Mouse (Mus musculus) stomach, embryonic 15.5 days (tissue): Measurements from ENCODE around the gene Prkcb. TPM values are rescaled to one million over a fixed set of nuclear protein-coding genes. Genes with fewer than 3 reads are reported as not detected.
A peak's percentile ranks its signal among the peaks of the same experiment; 100 is the strongest.

Experiments
- ATAC-seq: fragments of 200-750 bp; cut with Nextera tagmentation; 2 replicates; pipeline ENCODE4 v1.8.0; 2017; ENCODE audit warnings: low read depth, moderate number of reproducible peaks, moderate TSS enrichment; ENCODE audit not compliant: insufficient read depth, low FRiP score
- H3K27ac ChIP-seq: fragments of 300-500 bp; sonication (generic); 2 replicates; pipeline ENCODE4 v1.5.1; 2015; ENCODE audit warnings: mild to moderate bottlenecking, inconsistent platforms
- H3K27me3 ChIP-seq: fragments of 300-500 bp; sonication (generic); replicated peaks from 2 replicates; pipeline ENCODE4 v1.6.1; 2015; ENCODE audit warnings: inconsistent platforms
- H3K36me3 ChIP-seq: fragments of 300-500 bp; sonication (generic); 2 replicates; pipeline ENCODE4 v1.6.1; 2015; ENCODE audit warnings: inconsistent platforms
- H3K4me1 ChIP-seq: fragments of 300-500 bp; sonication (generic); 2 replicates; pipeline ENCODE4 v1.6.1; 2015; ENCODE audit warnings: inconsistent platforms
- H3K4me2 ChIP-seq: fragments of 300-500 bp; sonication (generic); 2 replicates; pipeline ENCODE4 v1.6.1; 2015; ENCODE audit warnings: mild to moderate bottlenecking, inconsistent platforms
- H3K4me3 ChIP-seq: fragments of 300-500 bp; sonication (generic); replicated peaks from 2 replicates; pipeline ENCODE4 v1.5.1; 2015; ENCODE audit warnings: inconsistent platforms
- H3K9ac ChIP-seq: fragments of 300-500 bp; sonication (generic); 2 replicates; pipeline ENCODE4 v1.6.1; 2015; ENCODE audit warnings: inconsistent platforms
- H3K9me3 ChIP-seq: fragments of 300-500 bp; sonication (generic); 2 replicates; pipeline ENCODE4 v1.6.1; 2016; ENCODE audit warnings: inconsistent platforms
- WGBS: fragments of 180-500 bp; shearing (Covaris S2); methylation state at CpG from one replicate; pipeline ENCODE4 v1.1.7; 2015; 5-methylcytosine and 5-hydroxymethylcytosine counted together
- polyA plus RNA-seq: library from polyadenylated mRNA; unstranded; fragments of >200 nt; fragmentation: Nextera tagmentation; extraction: Ambion mirVana; gene quantifications from 2 replicates; pipeline ENCODE4 v1.2.1, GENCODE M21; 2015

Prkcb gene
- polyA plus RNA-seq, 1 experiment from 2014 or later = 14.3 TPM

DNA sequence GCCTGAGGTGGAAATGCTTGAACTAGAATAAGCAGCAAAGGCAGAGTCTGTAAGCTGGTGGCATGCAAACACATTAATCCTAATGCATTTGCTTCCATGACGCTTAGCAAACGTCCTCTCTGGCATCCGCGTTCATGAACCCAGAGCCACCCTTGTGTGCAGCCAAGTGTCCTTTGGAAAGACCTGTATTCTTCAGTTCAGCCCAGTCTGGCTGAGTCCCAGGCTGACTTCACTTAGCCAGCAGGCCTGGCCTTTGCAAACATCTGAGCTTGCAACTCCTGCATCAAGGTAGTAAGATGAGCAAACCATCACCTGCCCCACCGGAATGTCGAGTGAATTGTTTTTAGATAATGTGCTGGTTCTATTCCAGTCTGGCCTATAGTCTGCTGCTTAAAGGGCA lies 126.1 kb downstream of the Prkcb start:
- 55% methylated on average over 6 of the region's 6 CpGs for WGBS

DNA sequence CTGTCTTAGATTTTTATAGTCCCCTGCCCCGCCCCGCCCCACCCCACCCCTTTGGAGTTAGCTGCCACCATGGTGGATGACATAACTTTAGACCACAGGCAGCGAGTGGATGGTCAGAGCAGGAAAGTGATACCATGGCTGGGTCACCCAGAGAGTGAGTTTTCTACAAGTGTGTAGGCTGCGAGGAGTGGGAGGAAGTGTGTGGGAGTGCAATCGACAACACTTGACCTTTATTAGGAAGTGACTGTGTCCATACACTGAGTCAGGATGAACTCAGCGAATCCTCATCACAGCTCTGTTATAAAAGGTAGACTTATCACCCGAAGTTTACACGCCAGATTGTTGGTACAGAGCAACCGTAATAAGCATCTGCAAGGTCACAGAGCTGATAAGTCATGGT lies 126.8 kb downstream of the Prkcb start:
- Histone ChIP-seq H3K27me3 (no peaks in the 10 kb centered on the region), H3K9me3 (no peaks in the 10 kb centered on the region), H3K27ac (no peak overlapping the region), H3K4me2 (no peak overlapping the region), H3K9ac (no peak overlapping the region), H3K4me3 (no peak overlapping the region), H3K4me1 (no peaks in the 10 kb centered on the region), H3K36me3 (no peaks in the 10 kb centered on the region)
- ATAC-seq = no peak
- WGBS = 71% methylated on average over 9 of the region's 9 CpGs

More for the DNA sequence above, 126.1 kb downstream of the Prkcb start:
- no peak overlapping the region for H3K4me2 ChIP-seq
- H3K4me3 ChIP-seq = no peak overlapping the region
- no peak overlapping the region for H3K9ac ChIP-seq
- no peaks in the 10 kb centered on the region for H3K27me3 ChIP-seq
- no peak overlapping the region for H3K27ac ChIP-seq
- H3K9me3 ChIP-seq = no peaks in the 10 kb centered on the region
- H3K36me3 ChIP-seq = no peaks in the 10 kb centered on the region
- ATAC-seq = no peak
- no peaks in the 10 kb centered on the region for H3K4me1 ChIP-seq

DNA sequence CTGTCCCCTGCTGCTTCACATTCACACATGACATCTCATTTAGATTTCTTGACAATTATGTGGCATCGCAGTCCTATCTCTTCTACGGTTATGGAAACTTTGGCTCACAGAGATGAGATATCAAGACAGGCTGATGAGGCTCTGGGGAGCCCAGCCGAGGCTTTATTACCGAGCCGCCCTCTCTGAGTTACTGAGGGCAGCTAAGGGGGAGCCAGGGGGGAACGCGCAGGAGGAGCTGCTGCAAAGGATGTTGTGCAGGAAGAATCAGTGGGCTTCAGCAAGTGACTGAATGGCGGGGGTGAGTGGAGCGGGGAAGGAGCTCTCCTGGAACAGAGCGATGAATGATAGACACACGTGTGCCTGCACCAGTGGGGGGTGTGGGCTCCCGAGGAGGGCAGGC lies 127.4 kb downstream of the Prkcb start:
- Histone ChIP-seq H3K9me3 (no peaks in the 10 kb centered on the region), H3K4me2 (no peak overlapping the region), H3K4me1 (no peaks in the 10 kb centered on the region), H3K27me3 (no peaks in the 10 kb centered on the region), H3K4me3 (no peak overlapping the region), H3K36me3 (no peaks in the 10 kb centered on the region), H3K9ac (no peak overlapping the region), H3K27ac (no peak overlapping the region)
- 65% methylated on average over 12 of the region's 12 CpGs for WGBS
- ATAC-seq = no peak

DNA sequence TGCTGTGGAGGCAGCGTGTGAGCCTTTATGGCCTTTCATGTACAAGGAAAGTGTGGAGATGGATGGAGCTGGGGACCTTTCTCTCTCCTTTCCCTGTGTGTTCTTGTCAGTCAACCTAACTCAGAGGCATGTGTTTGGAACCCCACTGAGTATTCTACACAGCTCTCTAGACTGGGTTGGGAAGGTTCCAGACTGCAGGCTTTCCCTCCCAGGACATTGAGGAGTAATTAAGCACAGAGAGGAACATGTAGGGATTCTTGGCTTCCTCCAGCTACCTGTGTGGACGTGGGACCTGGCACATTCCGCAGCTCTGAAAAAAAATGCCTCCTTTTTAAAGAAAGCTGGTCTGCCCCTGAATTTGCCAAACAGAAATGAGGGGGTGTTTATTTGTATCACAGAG lies 130.0 kb downstream of the Prkcb start:
- Histone ChIP-seq H3K4me2 (no peak overlapping the region), H3K4me3 (no peak overlapping the region), H3K4me1 (no peaks in the 10 kb centered on the region), H3K36me3 (no peaks in the 10 kb centered on the region), H3K9ac (no peak overlapping the region), H3K27me3 (no peaks in the 10 kb centered on the region), H3K27ac (no peak overlapping the region), H3K9me3 (no peaks in the 10 kb centered on the region)
- ATAC-seq = no peak
- WGBS = 76% methylated on average over 3 of the region's 3 CpGs

DNA sequence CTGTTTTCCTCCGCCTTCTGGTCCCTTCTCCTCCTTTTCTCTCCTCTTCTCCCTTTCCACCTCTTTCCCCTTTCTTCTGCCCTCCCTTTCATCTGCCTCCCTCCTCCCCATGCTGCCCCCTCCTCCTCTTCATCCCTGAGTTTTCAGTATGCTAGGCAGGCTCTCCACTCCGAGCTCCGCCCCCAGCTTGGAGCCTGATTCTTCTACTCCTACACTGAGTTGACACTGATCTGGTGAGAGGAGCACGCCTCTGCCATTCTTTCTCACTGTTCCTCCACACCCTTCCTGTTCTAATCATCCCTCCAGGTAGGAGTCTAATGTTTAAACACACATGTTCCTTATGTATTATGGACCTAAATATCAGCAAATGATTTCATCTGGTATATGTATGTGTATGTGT lies 135.3 kb downstream of the Prkcb start:
- no peaks in the 10 kb centered on the region for H3K4me1 ChIP-seq
- no peak for ATAC-seq

DNA sequence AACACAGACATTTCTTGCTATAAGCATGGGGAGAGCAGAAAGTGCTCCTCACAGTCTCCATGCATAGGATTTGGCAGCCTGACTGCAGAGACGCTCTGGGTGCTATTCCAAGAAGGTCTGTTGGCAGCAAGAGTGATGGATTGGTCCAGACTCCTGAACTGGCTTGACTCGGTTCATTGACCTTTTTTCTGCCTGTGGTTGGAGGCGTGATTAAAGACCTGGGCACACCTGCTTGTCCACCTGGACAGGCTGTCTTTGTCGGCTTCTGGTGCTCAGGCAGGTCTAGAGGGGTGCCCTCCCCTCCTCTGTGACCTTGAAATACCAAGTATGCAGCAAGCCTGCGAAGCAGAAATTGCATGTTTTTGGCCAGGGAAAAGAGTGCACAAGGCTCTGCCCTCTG lies 140.6 kb downstream of the Prkcb start:
- Histone ChIP-seq H3K9me3 (no peaks in the 10 kb centered on the region), H3K4me3 (no peak overlapping the region), H3K27ac (no peak overlapping the region), H3K4me1 (no peaks in the 10 kb centered on the region), H3K36me3 (no peaks in the 10 kb centered on the region), H3K9ac (no peak overlapping the region), H3K27me3 (no peaks in the 10 kb centered on the region), H3K4me2 (no peak overlapping the region)
- WGBS = 39% methylated on average over 5 of the region's 5 CpGs
- ATAC-seq = peak; percentile 43; the same call in 1 of the 2 replicates

More for the DNA sequence above, 135.3 kb downstream of the Prkcb start:
- Histone ChIP-seq H3K9me3 (no peaks in the 10 kb centered on the region), H3K27ac (no peak overlapping the region), H3K4me2 (no peak overlapping the region), H3K4me3 (no peak overlapping the region), H3K36me3 (no peaks in the 10 kb centered on the region), H3K27me3 (no peaks in the 10 kb centered on the region), H3K9ac (no peak overlapping the region)
- WGBS = 66% methylated on average over 4 of the region's 4 CpGs

DNA sequence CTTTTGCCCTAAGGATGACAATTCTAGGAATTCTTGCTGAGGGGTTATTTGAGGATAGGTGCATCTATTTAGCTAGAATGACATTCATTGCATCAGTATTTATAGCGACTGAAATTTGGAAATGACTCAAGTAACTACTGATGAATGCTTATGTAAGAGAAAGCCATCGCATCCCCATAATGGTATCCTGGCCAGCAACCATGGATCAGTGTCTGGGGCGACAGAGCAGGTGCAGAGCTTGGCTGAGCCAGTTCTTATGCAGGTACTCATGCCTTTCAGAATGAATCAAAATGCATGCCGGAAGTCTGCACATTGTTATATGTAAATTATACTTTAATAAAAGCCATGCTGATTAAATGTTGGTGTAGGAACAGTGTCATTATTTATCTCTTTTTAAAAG lies 143.8 kb downstream of the Prkcb start:
- Histone ChIP-seq H3K4me2 (no peak overlapping the region), H3K9me3 (no peaks in the 10 kb centered on the region), H3K36me3 (no peaks in the 10 kb centered on the region), H3K9ac (no peak overlapping the region), H3K27me3 (no peaks in the 10 kb centered on the region), H3K27ac (no peak overlapping the region), H3K4me3 (no peak overlapping the region), H3K4me1 (no peaks in the 10 kb centered on the region; the same call in 1 of the 2 replicates)
- no peak for ATAC-seq
- 76% methylated on average over 4 of the region's 4 CpGs for WGBS

DNA sequence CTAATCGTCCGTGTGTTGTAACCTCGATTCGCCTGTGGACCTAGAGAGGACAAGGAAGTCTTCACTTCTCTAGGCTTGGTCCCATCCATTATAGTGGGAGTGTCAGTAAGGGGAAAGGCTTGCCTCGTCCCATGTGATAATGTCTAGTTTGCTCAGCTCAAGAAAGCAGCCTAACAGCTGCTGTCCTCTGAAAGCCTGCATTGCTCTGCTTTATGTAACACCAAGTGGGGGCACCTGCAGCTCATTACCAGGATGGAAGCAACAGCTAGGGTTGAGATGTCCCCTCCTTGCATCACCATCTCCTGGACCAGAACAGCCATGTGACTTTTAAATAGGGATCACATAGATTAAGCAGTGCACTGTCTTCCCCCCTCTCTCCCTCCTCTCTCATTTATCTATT lies 144.8 kb downstream of the Prkcb start:
- Histone ChIP-seq H3K9me3 (no peaks in the 10 kb centered on the region), H3K4me1 (no peaks in the 10 kb centered on the region; the same call in 1 of the 2 replicates), H3K36me3 (no peaks in the 10 kb centered on the region), H3K9ac (no peak overlapping the region), H3K4me3 (no peak overlapping the region), H3K27me3 (no peaks in the 10 kb centered on the region), H3K27ac (no peak overlapping the region), H3K4me2 (no peak overlapping the region)
- ATAC-seq = no peak
- 73% methylated on average over 5 of the region's 5 CpGs for WGBS

DNA sequence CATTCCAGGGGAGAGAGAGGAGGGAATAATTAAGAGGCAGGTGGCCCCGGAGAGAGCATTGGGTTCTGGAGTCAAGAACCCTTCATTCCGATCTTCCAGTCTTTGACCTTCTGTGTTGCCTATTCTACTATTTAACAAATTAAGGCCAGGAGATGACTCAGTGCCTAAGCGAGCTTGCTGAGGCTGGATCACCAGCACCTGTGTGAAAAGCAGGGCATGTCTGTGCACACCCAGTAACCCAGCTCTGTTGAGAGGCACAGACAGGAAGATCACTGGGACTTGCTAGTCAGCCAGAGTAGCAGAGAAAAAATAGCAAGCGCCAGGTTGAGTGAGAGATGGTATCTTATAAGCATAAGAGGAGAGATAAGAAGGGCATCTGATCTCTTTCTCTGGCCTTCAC lies 146.4 kb downstream of the Prkcb start:
- Histone ChIP-seq H3K27me3 (no peaks in the 10 kb centered on the region), H3K36me3 (no peaks in the 10 kb centered on the region), H3K9ac (no peak overlapping the region), H3K4me2 (no peak overlapping the region), H3K9me3 (no peaks in the 10 kb centered on the region), H3K4me3 (no peak overlapping the region), H3K27ac (no peak overlapping the region), H3K4me1 (no peaks in the 10 kb centered on the region; the same call in 1 of the 2 replicates)
- WGBS = 65% methylated on average over 4 of the region's 4 CpGs
- no peak for ATAC-seq

DNA sequence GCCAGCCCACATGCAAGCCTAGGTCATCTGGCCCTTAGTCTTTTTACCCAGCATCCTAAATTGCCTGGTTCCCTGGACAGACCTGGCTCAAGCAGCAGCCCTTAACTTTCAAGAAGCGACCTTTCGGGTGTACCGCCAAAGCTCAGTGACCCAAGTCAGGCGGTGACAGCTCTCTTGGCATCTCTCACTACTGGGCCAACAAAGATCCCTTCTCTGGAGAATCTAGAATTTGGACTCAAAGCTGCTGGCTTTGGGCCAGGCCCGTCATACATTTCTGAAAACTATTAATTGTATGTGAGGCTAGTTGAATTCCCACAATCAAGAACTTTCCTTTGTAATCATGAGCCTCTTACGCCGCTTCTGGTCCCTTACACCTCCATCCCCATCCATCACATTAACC lies 147.0 kb downstream of the Prkcb start:
- H3K27ac ChIP-seq = no peak overlapping the region
- no peak for ATAC-seq
- no peaks in the 10 kb centered on the region for H3K27me3 ChIP-seq
- H3K4me3 ChIP-seq = no peak overlapping the region
- H3K9ac ChIP-seq = no peak overlapping the region
- H3K4me1 ChIP-seq = no peaks in the 10 kb centered on the region; the same call in 1 of the 2 replicates
- WGBS = 92% methylated on average over 7 of the region's 7 CpGs
- H3K4me2 ChIP-seq = no peak overlapping the region
- H3K9me3 ChIP-seq = no peaks in the 10 kb centered on the region
- H3K36me3 ChIP-seq = no peaks in the 10 kb centered on the region

DNA sequence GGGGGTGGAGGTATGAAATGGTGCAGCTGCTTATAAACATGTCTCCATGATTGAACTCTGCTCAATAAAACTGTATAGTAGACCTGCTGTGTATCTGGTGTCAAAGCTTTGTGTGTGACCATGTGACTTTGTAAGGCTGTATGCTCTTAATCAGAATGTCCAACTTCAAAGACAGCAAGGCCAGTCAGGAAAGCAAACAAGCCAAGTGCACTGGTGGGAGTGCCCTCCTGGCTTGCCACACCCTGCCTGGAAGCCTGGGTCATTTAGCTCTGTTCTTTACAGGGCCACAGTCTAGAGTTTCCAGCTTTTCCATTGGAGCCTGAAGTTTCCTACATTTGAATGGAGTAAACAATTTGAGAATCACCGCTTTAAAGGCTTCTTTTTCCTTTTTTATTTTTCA lies 148.8 kb downstream of the Prkcb start:
- Histone ChIP-seq H3K27me3 (no peaks in the 10 kb centered on the region), H3K4me1 (no peaks in the 10 kb centered on the region; the same call in 1 of the 2 replicates), H3K9me3 (no peaks in the 10 kb centered on the region), H3K9ac (no peak overlapping the region), H3K4me3 (no peak overlapping the region), H3K36me3 (no peaks in the 10 kb centered on the region), H3K4me2 (no peak overlapping the region), H3K27ac (no peak overlapping the region)
- ATAC-seq = peak; percentile 82
- 69% methylated on average over 1 of the region's 1 CpGs for WGBS

DNA sequence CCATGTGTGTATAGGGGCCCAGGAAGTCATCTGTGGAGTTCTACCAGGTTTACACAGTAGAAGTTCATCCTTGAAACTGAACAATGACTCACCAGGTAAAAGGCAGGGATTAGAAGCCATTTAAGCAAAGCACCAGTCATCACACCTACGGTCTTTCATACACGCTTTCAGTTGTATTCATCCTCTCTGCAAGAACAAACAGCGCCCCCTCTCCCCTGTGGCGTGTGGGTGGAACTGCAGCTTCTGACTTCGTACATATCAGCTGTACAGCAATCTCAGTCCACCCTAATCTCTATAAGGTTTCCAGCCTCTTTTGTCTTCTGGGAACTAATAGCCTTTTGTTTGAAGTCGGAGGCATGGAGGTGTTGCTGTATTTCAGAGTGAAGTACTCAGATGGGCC lies 156.5 kb downstream of the Prkcb start:
- Histone ChIP-seq H3K36me3 (no peaks in the 10 kb centered on the region), H3K27me3 (no peaks in the 10 kb centered on the region), H3K9ac (no peak overlapping the region), H3K4me1 (no peaks in the 10 kb centered on the region), H3K9me3 (no peaks in the 10 kb centered on the region), H3K4me2 (no peak overlapping the region), H3K4me3 (no peak overlapping the region), H3K27ac (no peak overlapping the region)
- ATAC-seq = no peak
- WGBS = 56% methylated on average over 6 of the region's 6 CpGs

DNA sequence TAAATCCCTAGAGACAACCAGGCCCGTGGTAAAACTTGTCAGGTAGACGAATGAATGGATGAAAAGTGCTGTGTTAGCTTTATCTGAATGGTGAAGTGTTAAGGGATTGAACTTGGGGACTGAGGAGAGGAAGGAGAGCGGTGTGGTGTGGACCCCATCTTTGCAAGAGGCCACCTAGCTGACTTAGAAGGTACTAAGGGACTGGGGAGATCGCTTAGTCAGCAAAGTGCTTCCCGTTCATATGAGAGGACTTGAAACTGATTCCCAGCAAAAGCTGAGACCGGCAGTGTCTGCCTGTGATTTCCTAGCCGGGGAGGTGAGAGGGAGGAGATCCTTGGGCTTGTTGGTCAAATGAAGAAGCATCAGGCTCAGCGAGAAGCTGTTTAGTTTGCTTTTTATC lies 164.1 kb downstream of the Prkcb start:
- H3K9me3 ChIP-seq = no peaks in the 10 kb centered on the region
- WGBS = 73% methylated on average over 8 of the region's 8 CpGs

More for the DNA sequence above, 164.1 kb downstream of the Prkcb start:
- Histone ChIP-seq H3K4me2 (no peak overlapping the region), H3K27ac (no peak overlapping the region), H3K9ac (no peak overlapping the region), H3K36me3 (no peaks in the 10 kb centered on the region), H3K27me3 (no peaks in the 10 kb centered on the region), H3K4me3 (no peak overlapping the region), H3K4me1 (no peaks in the 10 kb centered on the region)
- no peak for ATAC-seq
